Mouse (Mus musculus): ENCODE data around the gene Fam126a.

Gene Fam126a

GRCm38 (mm10) chr5:23990001-23990400 is 40.5 kb downstream of the Fam126a start:
- no peak for DNase-seq (ENCODE audit: low spot score)

GRCm38 (mm10) chr5:23987792-23988191 is 42.7 kb downstream of the Fam126a start:
- no peak for DNase-seq (ENCODE audit: low spot score)

DNA sequence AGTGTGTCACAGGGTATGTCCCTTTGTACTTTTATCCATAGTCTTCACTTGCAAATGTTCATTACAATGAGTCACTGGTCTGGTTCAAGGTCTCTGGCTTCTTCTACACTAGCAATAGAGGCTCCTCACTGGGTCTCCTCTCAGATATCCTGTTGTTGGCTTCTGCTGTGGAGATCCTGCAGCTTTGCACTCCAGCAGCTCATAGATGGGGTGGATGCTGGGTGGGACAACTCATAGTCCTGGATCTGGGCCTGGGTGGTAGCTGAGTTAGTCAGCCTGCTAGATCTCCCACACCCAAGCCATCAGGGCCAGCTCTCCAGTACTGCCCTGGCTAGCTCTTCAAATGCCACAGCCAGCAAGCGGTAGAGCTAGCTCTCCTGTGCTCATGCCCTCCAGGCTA is 48.4 kb downstream of the Fam126a start:
- DNase-seq (ENCODE audit: low spot score) = no peak

- DNase-seq (ENCODE audit: low spot score) = no peak
These were observed 52.0 kb downstream of the Fam126a start for GRCm38 (mm10) chr5:23978516-23978915.

GRCm38 (mm10) chr5:23974994-23975575 is 55.4 kb downstream of the Fam126a start:
- no peak for DNase-seq (ENCODE audit: low spot score)

- DNase-seq (ENCODE audit: low spot score) = peak; percentile 16
These were observed 62.8 kb downstream of the Fam126a start for GRCm38 (mm10) chr5:23967705-23968104.

- DNase-seq (ENCODE audit: low spot score) = no peak
These were observed 65.8 kb downstream of the Fam126a start for GRCm38 (mm10) chr5:23964599-23965165.

- no peak for DNase-seq (ENCODE audit: low spot score)
These were observed 77.4 kb downstream of the Fam126a start for GRCm38 (mm10) chr5:23953047-23953446.

DNA sequence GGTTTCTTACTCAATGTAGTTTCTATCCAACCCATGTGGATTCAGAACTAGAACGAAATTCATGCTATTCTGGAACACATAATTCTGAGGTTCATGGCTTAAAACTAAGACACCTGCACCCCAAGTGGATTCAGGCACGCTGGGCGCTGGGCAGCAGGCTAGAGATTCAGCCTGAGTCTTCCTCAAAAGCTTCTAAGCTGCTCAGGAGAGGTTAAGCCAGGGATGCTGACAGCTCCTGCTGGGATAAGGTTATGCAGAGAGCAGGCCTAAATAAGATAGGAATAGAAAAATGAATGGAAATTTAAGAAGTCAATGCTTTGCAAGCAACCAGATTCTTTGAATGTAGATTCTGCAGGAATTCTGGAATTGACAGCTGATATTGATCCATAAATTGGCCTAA is 82.4 kb downstream of the Fam126a start:
- DNase-seq (ENCODE audit: low spot score) = no peak

GRCm38 (mm10) chr5:23945056-23945455 is 85.4 kb downstream of the Fam126a start:
- DNase-seq (ENCODE audit: low spot score) = no peak

GRCm38 (mm10) chr5:23943534-23943933 is 87.0 kb downstream of the Fam126a start:
- no peak for DNase-seq (ENCODE audit: low spot score)

- DNase-seq (ENCODE audit: low spot score) = no peak
These were observed 106.9 kb downstream of the Fam126a start for GRCm38 (mm10) chr5:23923481-23924165.

- DNase-seq (ENCODE audit: low spot score) = no peak
These were observed 107.8 kb downstream of the Fam126a start for GRCm38 (mm10) chr5:23922516-23923291.

DNA sequence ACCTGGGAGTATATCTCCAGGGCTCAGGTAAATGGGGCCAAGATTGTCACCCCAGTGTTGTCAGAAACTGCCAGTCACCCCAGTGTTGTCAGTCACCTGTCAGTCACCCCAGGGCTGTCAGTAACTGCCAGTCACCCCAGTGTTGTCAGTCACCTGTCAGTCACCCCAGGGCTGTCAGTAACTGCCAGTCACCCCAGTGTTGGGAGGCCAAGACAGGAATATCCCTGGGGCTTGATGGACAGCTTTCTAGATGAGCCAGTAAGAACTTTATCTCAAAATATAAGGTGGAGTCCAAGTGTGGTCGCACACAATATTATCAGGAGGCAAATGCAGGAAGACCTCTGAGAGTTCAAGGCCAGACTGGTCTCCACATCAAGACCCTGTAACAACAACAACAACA is 109.2 kb downstream of the Fam126a start:
- DNase-seq (ENCODE audit: low spot score) = no peak

DNA sequence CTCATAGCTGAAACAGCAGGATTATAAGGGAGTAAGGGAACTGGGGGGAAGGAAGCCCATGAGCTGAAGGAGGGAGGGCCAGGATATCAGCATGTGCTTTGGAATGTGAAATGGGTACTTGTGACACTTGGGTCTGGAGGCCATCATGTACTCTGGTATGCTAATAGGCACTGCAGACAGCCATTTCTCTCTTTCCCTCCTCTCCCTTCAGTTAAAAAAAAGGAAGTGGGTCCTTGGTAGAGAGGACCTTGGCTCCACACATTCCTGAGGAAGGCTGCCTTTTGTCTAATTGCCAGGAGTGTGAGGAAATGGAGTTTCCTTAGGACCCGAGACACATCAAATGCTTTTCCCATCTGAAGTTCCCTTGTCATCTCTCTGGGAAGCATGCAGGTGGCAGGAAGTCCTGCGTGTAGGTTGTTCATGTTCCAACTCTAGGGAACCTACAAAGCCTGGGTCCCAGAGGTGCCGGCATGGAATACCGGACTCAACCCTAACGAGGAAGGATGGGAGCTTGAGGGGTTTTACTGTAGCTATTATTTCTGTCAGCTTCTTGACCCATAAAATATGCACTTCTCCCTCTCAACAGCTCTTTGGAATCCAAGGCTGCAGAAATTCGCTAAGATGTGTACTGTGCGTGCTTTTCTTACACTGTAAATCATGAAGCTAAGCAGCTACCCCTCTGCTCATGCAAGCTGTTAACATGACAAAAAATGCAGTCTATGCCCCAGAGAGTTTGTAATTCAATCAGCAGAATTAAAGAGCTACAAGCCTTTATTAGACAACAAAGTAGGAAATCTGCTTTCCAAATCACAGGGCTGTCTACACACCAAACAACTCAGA is 110.4 kb downstream of the Fam126a start:
- DNase-seq (ENCODE audit: low spot score) = no peak

- DNase-seq (ENCODE audit: low spot score) = no peak
These were observed 113.2 kb downstream of the Fam126a start for GRCm38 (mm10) chr5:23917301-23917700.

DNA sequence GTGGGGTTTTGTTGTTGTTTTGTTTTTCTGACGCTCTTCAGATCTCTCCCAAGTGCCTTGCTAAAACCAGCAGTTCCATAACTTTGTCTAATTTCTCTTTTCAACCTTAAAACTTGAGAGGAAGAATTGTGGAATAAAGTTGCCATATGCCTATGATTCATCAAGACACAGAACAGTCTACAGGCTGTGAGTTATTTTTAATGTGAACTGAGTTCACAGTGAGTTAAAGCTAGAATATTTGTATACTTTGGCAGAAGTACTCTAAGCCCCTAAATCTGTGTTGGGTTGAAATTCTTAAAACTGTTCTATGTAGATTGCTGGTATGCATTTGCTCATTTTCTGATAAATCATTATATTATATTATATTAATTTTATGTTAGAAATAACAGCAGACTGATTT is 118.9 kb downstream of the Fam126a start:
- DNase-seq (ENCODE audit: low spot score) = no peak

- DNase-seq (ENCODE audit: low spot score) = no peak
These were observed 121.2 kb downstream of the Fam126a start for GRCm38 (mm10) chr5:23909256-23909655.

GRCm38 (mm10) chr5:23908486-23909090 is 121.9 kb downstream of the Fam126a start:
- DNase-seq (ENCODE audit: low spot score) = no peak

DNA sequence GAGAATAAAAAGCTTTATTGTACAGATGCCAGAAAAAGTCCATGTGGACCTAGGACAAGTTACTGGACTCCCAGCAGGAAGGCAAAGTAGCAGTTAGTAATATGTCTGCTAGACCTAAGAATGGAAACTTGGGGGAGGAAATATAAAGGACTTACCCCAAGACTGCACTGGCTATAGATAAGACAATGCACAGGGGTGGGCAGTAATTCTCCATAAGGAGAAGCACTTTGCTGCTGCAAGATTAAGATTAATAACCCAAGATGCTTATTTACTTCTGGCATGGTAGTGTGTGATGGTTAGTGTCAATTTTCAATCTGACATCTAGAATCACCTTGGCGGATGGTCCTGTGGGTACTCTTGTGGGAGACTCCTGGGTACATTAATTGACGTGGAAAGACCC is 128.3 kb downstream of the Fam126a start:
- no peak for DNase-seq (ENCODE audit: low spot score)

DNA sequence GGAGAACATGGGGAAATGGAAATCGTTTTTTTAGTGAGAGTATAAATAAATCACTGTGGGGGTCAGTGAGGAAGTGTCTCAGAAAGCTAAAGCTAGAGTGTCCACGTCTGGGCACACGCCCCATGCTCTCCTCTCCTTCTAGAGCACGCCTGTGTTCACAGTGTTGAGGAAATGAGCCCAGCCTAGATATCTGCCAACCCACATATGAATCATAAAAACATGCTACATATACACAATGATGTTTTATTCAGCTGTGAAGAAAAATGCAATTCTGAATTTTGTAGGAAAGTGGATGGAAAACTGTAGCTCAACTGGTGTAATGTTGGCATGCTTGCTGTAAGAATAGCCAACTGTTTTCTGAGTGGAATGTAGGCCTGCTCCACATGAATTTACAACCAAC is 130.3 kb downstream of the Fam126a start:
- no peak for DNase-seq (ENCODE audit: low spot score)
